Mouse (Mus musculus) limb, embryonic 14.5 days (tissue): ENCODE data around the gene Tfap2e. TPM values are rescaled to one million over a fixed set of nuclear protein-coding genes. Genes with fewer than 3 reads are reported as not detected.

Experiments used
- ATAC-seq: fragments of 200-750 bp; cut with Nextera tagmentation; 2 replicates; pipeline ENCODE4 v1.8.0; 2017; ENCODE audit warnings: low read depth, moderate number of reproducible peaks, moderate TSS enrichment; ENCODE audit not compliant: low FRiP score
- DNase-seq: peaks from one replicate; pipeline ENCODE4 v3.0.0-alpha.2; 2015; ENCODE audit warnings: low spot score
- H3K27ac ChIP-seq: fragments of 300-500 bp; sonication (generic); replicated peaks from 2 replicates; pipeline ENCODE4 v1.5.1; 2014; ENCODE audit warnings: low read depth, mild to moderate bottlenecking, low read length, moderate library complexity, mixed read lengths
- H3K27me3 ChIP-seq: fragments of 300-500 bp; sonication (generic); 2 replicates; pipeline ENCODE4 v1.6.1; 2014; ENCODE audit warnings: low read length, mixed read lengths; ENCODE audit not compliant: control insufficient read depth, insufficient read depth
- H3K36me3 ChIP-seq: fragments of 300-500 bp; sonication (generic); 2 replicates; pipeline ENCODE4 v1.6.1; 2014; ENCODE audit warnings: mild to moderate bottlenecking, low read length, moderate library complexity, mixed read lengths; ENCODE audit not compliant: control insufficient read depth, insufficient read depth
- H3K4me1 ChIP-seq: fragments of 300-500 bp; sonication (generic); 2 replicates; pipeline ENCODE4 v1.6.1; 2014; ENCODE audit warnings: antibody characterized with exemption, low read length, mixed read lengths; ENCODE audit not compliant: control insufficient read depth, insufficient read depth
- H3K4me2 ChIP-seq: fragments of 300-500 bp; sonication (generic); replicated peaks from 2 replicates; pipeline ENCODE4 v1.6.1; 2014; ENCODE audit warnings: low read depth, mild to moderate bottlenecking, low read length, moderate library complexity; ENCODE audit not compliant: severe bottlenecking
- H3K4me3 ChIP-seq: fragments of 300-500 bp; sonication (generic); replicated peaks from 2 replicates; pipeline ENCODE4 v1.5.1; 2014; ENCODE audit warnings: low read length
- H3K9ac ChIP-seq: fragments of 300-500 bp; sonication (generic); 2 replicates; pipeline ENCODE4 v1.6.1; 2014; ENCODE audit warnings: mild to moderate bottlenecking, low read depth, low read length, moderate library complexity; ENCODE audit not compliant: severe bottlenecking
- H3K9me3 ChIP-seq: fragments of 300-500 bp; sonication (generic); 2 replicates; pipeline ENCODE4 v1.6.1; 2016; ENCODE audit warnings: low read length; ENCODE audit not compliant: control insufficient read depth
- POLR2A ChIP-seq: fragments of 200-500 bp; IDR thresholded peaks from 2 replicates; pipeline ENCODE4 v1.8.0; 2012; ENCODE audit warnings: inconsistent platforms, mild to moderate bottlenecking, moderate library complexity, borderline replicate concordance; ENCODE audit not compliant: insufficient read depth, insufficient read length; ENCODE audit errors: extremely low read depth
- WGBS: fragments of 180-500 bp; shearing (Covaris S2); extraction: QIAGEN DNeasy Blood & Tissue Kit; methylation state at CpG from one replicate; pipeline ENCODE4 v1.1.7; 2014; 5-methylcytosine and 5-hydroxymethylcytosine counted together
- polyA plus RNA-seq, 2 experiments: library from polyadenylated mRNA; depleted of rRNA in 1 of 2; stranded (reverse) in 1 of 2; unstranded in 1 of 2; fragments of >200 nt; fragmentation: Nextera tagmentation in 1 of 2; extraction: Ambion mirVana in 1 of 2; gene quantifications; 2 replicates each; pipeline versions ENCODE4 v1.2.1 to v1.2.3; 2012 to 2014

Tfap2e gene
- polyA plus RNA-seq (2012; rRNA removed) (0.48 and 0.53 TPM in 2 replicates), polyA plus RNA-seq (2014; fragmentation: Nextera tagmentation; extraction: Ambion mirVana) (0.34 and 0.46 TPM in 2 replicates)

DNA sequence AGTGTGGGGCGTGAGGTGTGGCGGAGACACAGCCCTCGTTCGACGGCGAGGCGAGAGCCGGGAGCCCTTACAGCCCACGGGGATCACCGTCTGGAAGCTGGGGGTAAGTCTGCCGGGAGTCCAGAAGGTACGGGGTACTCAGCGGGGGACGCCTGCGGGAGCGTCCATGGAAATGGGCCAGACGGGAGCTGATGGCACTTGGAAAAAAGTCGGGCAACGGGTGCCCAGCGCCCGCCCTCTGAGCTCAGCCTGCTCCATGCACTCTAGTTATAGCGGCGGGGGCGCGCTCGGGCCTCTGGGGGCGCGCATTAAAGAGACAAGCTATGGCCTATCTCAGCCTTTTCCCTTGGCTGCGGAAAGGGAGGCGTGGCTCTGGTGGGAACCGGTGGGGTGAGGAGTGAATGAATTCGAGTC, at the start of gene Tfap2e:
Gene Tfap2e (minus strand): TSS at position 240 of the 414 bp plus-strand sequence.
- TF ChIP-seq POLR2A = no peak
- Histone ChIP-seq H3K9me3 (no peaks in the 10 kb centered on the region), H3K9ac (peak within 1 kb of the TSS; percentile 34; the same call in 1 of the 2 replicates), H3K4me2 (peak within 1 kb of the TSS; percentile 38), H3K27me3 (peaks cover 73% of the 10 kb centered on the region), H3K4me3 (peak within 1 kb of the TSS; percentile 28), H3K4me1 (0 out of 2 replicates have a peak, but pooled peaks cover 3% of the 10 kb centered on the region), H3K27ac (no peak within 1 kb of the TSS), H3K36me3 (no peaks in the 10 kb centered on the region)
- WGBS = 2% methylated on average over 31 of the region's 32 CpGs
- DNase-seq (peak; percentile 39), ATAC-seq (peak; percentile 50; the same call in 1 of the 2 replicates)

DNA sequence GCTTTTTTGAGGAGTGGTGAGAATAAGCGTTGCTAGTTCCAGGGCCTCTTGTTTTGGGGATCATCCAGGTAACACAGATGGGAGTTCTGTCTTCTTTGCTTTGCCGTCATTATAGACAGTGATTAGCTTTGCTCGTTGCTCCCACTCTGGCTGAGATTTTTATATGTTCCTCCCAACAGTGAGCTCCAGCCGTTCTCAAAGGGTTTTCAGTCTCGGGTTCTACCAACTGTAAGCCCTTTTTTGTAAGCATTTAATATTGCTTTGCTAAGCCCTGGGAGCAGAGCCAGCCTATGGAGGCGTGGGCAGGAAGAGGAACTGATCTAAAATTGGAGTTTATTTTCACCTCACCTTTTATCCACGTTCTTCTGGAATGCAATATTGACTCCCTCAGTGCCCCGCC, 47.0 kb upstream of the Tfap2e start:
- DNase-seq (no peak), ATAC-seq (no peak)
- Histone ChIP-seq H3K27ac (peak overlapping the region; percentile 70), H3K36me3 (no peaks in the 10 kb centered on the region; the same call in 1 of the 2 replicates), H3K9ac (no peak overlapping the region), H3K4me3 (no peak overlapping the region), H3K4me2 (no peak overlapping the region), H3K4me1 (peaks cover 38% of the 10 kb centered on the region), H3K27me3 (no peaks in the 10 kb centered on the region), H3K9me3 (no peaks in the 10 kb centered on the region)
- TF ChIP-seq POLR2A = no peak
- 40% methylated on average over 8 of the region's 8 CpGs for WGBS

DNA sequence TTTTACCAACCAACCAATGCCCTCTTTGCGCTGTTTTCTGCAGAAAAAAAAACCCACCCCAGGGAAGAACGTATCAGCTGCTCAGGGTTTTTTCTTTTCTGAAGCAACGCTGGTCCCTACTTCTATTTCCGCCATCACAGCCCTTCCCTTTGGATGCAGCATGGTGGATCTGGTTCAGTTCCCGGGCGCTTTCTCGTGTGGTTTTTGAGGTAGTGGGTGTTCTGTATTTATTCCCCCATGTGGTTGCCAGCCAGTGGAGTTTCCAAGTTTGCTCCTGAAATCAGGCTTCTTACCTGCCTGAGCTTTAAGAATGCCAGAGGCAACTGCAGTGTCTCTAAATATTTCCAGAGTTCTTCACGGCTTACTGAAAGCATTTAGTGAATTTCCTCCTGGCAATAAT, 46.5 kb upstream of the Tfap2e start:
- peak overlapping the region; percentile 70 for H3K27ac ChIP-seq
- 51% methylated on average over 8 of the region's 8 CpGs for WGBS
- DNase-seq = no peak
- H3K36me3 ChIP-seq = no peaks in the 10 kb centered on the region
- no peak for ATAC-seq
- H3K9me3 ChIP-seq = no peaks in the 10 kb centered on the region
- H3K9ac ChIP-seq = no peak overlapping the region
- peaks cover 38% of the 10 kb centered on the region for H3K4me1 ChIP-seq
- 0 out of 2 replicates have a peak overlapping the region, but pooled peaks have one; percentile 10 for H3K4me2 ChIP-seq
- no peaks in the 10 kb centered on the region for H3K27me3 ChIP-seq
- TF ChIP-seq POLR2A = no peak
- no peak overlapping the region for H3K4me3 ChIP-seq

DNA sequence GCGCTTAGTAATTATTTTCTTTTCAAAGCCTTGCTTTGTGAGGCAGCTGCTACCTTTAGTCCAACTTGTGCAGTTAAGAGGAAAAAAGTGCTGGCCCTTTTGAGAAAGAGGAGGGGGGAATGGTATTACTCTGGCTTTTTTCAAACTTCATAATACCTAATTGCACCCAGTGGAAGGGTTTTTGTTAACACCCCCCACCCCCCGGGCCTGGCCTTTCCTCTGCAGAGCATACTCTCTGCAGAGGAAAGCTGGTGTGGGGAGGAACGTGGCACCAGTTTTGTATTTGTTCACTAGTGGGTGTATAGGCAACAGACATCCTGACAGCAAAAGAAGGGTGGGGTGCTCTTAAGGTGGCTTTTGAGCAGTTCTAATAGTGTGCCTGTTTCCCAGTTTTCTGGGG, 45.8 kb upstream of the Tfap2e start:
- Histone ChIP-seq H3K4me3 (no peak overlapping the region), H3K27me3 (no peaks in the 10 kb centered on the region), H3K27ac (peak overlapping the region; percentile 71), H3K9me3 (no peaks in the 10 kb centered on the region), H3K9ac (no peak overlapping the region), H3K4me1 (peaks cover 41% of the 10 kb centered on the region), H3K4me2 (no peak overlapping the region), H3K36me3 (no peaks in the 10 kb centered on the region)
- DNase-seq = no peak
- WGBS = 48% methylated on average over 3 of the region's 3 CpGs
- no peak for TF ChIP-seq POLR2A
- no peak for ATAC-seq

DNA sequence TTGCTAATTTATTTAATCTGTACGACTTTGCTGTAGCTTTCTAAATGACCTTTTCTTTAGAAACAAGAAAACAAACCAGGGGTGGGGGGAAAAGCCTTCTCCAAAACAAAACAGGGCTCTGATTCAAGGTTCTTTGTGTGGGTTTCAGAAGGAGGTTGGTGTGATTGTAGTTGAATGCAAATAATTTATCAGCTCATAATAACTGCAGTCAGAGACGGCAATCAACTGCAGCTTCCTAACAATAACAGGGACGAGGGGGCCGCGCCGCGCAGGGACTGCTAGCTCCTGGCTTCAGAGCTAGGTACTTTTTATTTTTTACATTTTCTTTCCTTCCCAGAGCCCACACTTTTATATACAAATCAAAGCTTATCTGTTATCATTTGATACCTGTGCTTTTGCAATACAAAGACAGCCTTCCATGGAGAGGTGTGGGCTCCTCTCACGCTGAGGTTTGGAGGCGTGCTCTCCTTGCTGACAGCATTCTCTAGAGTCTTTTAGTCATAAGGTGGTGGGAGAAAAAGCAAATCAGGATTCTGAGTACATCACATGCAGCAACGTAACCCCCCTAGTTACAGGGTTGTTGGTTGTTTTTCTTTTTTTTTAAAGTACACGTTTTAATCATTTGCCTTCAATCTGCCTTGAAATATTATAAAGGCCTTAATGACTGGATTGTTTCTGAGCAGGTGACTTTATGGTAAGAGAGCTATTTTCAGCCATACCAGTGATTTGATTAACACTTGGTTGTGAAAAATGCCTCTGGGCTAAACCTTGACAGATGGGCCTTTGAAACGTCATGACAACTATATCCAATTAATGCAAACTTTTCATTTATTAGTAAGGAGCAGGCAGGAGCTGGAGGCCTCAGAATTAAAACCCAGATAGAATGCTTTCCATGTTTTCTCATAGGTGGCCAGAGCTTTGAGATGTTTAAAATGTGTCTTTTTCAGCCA, 44.1 kb upstream of the Tfap2e start:
- no peaks in the 10 kb centered on the region for H3K27me3 ChIP-seq
- ATAC-seq = no peak
- H3K36me3 ChIP-seq = no peaks in the 10 kb centered on the region
- TF ChIP-seq POLR2A = no peak
- no peak overlapping the region for H3K4me2 ChIP-seq
- no peak overlapping the region for H3K4me3 ChIP-seq
- WGBS = 44% methylated on average over 12 of the region's 12 CpGs
- H3K27ac ChIP-seq = no peak overlapping the region
- H3K9ac ChIP-seq = no peak overlapping the region
- no peak for DNase-seq
- H3K4me1 ChIP-seq = peaks cover 41% of the 10 kb centered on the region
- H3K9me3 ChIP-seq = no peaks in the 10 kb centered on the region
